Mouse (Mus musculus) brain, embryonic 14.5 days (tissue): ENCODE measurements around the gene Pfn3. TPM values are rescaled to one million over a fixed set of nuclear protein-coding genes. Genes with fewer than 3 reads are reported as not detected.

Source experiments
- DNase-seq: peaks from one replicate; pipeline ENCODE4 v3.0.0-alpha.2; 2011; ENCODE audit warnings: low read depth
- CTCF ChIP-seq: fragments of 200-500 bp; IDR thresholded peaks from 2 replicates; pipeline ENCODE4 v1.5.1; 2012; ENCODE audit warnings: inconsistent platforms, mild to moderate bottlenecking, moderate library complexity, borderline replicate concordance; ENCODE audit not compliant: insufficient read depth, insufficient read length; ENCODE audit errors: extremely low read depth
- POLR2A ChIP-seq: fragments of 200-500 bp; IDR thresholded peaks from 2 replicates; pipeline ENCODE4 v1.6.1; 2012; ENCODE audit warnings: mild to moderate bottlenecking, inconsistent platforms, borderline replicate concordance; ENCODE audit not compliant: poor library complexity, insufficient read depth, insufficient read length, severe bottlenecking; ENCODE audit errors: extremely low read depth
- polyA plus RNA-seq: library from polyadenylated mRNA; depleted of rRNA; stranded (reverse); fragments of >200 nt; gene quantifications from 2 replicates; pipeline ENCODE4 v1.2.3, GENCODE M21; 2012; rRNA removed

Gene Pfn3
- polyA plus RNA-seq = 0.51 and 0.66 TPM in 2 replicates

DNA sequence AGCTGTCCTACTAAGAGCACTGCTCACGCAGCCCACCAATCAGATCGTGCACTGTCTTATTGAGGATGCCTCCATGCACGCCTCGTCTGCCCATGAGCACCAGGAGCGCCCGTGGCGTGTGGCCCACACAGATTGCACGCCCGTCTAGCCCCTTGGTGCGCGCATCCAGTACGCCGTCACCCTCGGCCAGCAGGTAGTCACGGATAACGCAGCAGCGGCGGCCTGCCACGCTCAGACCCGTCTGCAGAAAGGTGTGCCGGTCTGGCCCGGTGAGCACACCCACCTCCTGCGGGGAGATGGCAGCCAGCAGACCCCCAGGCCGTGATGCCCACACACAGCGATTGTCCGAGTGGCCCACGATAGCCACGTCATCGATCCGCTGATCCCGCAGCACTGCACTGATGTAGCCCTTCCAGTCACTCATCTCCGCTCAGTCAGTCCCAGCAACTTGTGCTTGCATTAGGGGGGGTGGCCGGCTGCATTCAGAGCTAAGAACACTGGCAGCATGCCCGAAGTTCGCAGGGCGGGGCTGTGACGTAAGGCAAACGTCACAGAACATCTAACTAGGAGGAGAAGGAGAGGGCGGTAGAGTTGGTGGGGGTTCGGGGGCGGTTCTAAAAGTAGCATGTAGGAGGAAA, at the start of gene Pfn3:
Gene Pfn3 (minus strand): TSS at position 490 of the 638 bp plus-strand sequence.
- DNase-seq = peak; percentile 90
- TF ChIP-seq POLR2A (no peak), CTCF (no peak)

DNA sequence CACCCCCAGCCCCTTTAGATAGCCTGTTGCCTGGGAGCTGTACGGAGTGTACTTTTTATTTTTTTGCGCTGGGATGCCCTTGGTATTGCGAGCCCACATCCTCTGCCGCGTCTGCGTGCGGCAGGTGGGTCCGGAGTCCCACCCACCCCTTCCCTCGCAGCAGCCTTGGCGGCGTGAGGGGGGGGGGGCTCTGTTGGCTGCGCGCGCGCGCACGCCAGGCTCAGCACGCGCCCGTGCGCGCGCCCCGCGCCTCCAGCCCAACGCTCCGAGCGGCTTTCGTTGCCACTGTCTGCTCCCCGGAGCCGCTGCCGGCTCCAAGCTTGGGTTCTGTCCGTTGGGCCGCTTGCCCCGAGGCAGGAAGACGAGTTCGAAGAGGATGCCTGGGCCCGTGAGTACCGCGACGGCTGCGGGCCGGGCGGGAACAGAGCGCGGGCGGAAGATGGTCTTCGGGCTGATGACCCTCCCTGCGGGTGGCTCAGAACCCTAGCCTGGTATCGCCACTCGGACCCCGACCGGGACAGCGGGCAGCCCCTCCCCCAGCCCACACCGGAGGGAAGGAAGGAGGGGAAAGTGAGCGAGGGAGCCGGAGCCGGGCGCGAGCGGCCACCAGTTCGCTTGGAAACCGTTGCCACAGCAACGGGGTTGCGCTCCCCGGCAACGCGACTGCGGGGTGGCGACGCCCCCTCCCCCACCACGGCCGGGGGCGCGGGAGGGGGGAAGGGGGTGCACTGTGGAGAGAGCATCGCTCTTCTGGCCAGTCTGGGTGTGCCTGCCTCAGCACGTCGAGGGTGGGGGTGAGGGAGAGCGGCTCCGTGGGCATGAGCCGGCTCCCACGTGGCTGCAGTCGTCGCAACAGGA, 49.2 kb upstream of the Pfn3 start, which contains the start of gene Prr7:
Gene Prr7 (plus strand): TSS at position 241 of the 858 bp plus-strand sequence.
- DNase-seq = peak; percentile 93
- TF ChIP-seq CTCF = no peak
- peak; percentile 79 for TF ChIP-seq POLR2A

- TF ChIP-seq POLR2A = no peak
- no peak for TF ChIP-seq CTCF
- no peak for DNase-seq
Observed at GRCm38 (mm10) chr13:55463399-55464026, 48.5 kb upstream of the Pfn3 start.

DNA sequence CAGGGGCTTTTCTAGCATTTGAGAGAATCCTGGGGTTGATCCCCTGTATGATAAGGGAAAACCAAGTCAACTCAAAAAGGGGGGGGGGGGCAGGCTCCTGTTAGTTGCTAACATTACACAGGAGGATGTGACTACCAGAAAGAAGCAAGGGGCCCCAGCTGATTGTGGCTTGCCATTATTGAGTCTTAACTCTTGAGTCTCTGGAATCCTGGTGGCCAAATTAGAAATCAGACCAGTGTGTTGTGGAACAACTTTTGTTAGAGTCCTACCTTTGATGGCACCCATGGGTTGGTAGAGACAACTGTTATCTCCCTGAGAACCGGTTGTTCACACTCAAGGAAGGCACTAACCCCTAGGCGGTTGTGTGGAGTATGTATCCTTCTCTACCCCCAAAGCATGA, 47.9 kb upstream of the Pfn3 start:
- no peak for TF ChIP-seq CTCF
- TF ChIP-seq POLR2A = no peak
- DNase-seq = no peak

DNA sequence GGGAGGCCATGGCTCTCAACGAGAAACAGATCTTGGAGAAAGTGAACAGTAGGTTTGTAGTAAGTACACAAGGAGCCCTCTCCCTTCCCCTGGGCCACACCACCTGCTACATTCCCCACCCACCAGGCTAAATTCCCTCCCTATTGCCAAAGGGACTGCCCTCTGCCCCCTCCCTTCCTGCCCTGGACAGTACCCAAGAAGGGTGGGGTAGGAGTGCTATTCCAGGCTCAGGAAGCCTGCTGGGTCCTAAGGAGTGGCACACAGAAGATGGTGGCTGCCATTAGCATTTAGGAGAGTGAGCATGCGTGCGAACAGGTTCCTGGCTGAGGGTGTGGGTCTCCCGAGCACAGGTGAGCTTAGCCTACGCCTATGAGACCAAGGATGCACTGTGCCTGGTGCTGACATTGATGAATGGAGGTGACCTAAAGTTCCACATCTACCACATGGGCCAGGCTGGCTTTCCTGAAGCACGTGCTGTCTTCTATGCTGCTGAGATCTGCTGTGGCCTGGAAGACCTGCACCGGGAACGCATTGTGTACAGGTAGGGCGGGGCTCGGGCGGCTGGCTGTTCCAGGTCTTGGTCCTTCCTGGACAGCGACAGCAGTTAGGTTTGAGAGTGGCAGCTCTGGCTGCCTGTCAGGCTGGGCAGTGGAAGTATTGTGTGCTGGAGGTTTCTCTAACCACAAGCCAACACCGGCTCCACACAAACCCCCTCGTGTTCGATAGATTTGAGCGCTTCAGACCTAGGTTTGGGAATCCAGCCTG, 36.9 kb upstream of the Pfn3 start:
- no peak for DNase-seq
- no peak for TF ChIP-seq CTCF
- no peak for TF ChIP-seq POLR2A

GRCm38 (mm10) chr13:55451296-55451695, 36.3 kb upstream of the Pfn3 start:
- DNase-seq = no peak
- no peak for TF ChIP-seq CTCF
- no peak for TF ChIP-seq POLR2A

DNA sequence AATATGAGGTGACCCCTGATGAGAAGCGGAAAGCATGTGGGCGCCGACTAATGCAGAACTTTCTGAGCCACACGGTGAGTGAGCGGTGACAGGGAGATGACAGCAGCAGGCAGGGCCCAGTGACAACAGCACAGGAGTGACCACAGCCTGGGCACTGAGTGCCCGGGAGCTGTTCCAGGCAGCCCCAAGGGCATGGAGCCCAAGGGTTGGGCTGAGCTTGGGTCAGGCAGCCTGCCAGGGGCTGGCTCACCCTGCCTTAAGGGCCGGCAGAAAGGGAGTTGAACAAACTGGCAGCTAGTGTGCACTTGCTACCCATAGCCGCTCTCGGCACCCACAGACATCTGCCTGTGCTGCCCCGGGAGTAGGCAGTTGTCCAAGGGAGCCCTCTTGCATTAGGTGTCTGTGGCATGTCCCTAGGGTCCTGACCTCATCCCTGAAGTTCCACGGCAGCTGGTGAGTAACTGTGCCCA, 35.5 kb upstream of the Pfn3 start:
- no peak for TF ChIP-seq POLR2A
- no peak for TF ChIP-seq CTCF
- DNase-seq = no peak

GRCm38 (mm10) chr13:55449679-55450441, 34.8 kb upstream of the Pfn3 start:
- TF ChIP-seq CTCF (no peak), POLR2A (no peak)
- no peak for DNase-seq

DNA sequence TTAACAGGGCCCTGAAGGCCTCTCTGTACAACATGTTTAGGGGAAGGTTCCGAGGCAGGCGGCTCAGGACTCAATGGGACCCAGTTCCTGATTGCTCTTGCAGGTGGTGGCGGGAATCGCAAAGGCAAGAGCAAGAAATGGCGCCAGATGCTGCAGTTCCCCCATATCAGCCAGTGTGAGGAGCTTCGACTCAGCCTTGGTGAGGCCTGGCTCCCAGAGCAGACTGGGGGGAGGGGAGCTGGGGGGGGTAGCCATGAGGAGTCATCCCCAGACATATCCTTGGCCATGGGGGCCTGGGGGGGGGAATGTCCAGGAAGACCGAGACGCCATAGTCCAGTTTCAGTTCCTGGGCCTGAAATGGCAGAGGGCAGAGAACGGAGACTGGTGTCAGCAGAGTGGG, 34.2 kb upstream of the Pfn3 start:
- no peak for DNase-seq
- no peak for TF ChIP-seq POLR2A
- TF ChIP-seq CTCF = no peak

DNA sequence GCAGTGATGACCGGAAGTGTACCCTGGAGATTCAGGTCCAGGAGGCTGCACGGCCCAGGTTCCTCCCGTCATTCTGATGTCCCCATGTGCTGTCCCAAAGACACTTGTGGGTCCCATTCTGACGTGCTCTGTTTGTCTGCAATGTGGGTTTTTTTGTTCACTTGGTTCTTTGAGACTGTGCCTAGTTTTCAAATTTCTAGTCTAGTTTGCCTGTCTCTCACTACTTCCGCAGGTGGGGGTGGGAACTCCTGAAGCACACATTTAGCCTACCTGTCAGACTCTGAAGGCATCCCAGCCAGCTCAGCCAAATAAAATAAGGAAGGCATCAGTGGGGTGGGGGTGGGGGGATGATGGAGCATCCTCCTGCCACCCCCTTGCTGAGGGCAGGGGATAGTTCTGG, 33.1 kb upstream of the Pfn3 start:
- TF ChIP-seq CTCF (no peak), POLR2A (no peak)
- no peak for DNase-seq
